Comparison of ENCODE assay signal across 8 mouse cellular contexts in the genomic region with DNA sequence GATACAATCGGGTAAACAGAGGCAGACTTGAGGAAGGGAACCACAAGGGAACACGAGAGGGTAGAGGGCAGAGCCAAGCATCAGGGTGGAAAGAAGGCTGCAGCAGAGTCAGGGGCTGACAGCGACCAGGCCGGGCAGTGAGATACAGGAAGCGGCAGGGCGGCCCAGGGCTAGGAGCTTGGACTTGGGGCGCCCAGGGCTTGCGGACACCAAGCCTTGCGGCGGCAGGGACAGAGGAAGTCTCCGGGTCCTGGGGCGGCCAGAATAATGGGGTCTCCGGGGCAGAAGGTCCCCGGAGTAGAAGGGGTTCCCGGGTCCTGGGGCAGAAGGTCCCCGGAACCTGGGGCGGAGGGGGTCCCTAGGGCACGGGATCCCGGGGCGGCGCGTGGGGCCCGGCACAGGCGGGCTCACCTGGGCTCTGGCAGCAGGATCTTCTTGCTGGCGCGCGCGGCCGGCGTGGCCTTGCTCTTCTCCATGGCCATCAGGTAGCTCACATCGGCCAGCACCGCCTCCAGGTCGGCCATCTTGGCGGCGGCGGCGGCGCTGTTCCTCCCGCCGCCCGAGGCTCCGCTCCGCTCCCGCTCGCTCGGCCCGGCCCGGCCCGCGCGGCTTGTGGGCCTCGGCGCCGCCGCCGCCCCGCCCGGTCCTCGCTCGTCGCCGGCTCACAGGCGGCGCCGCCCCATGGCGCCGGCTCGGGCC. TPM values are rescaled to one million over a fixed set of nuclear protein-coding genes. Genes with fewer than 3 reads are reported as not detected.
DNase-seq lines count a peak whose midpoint lies in the region; ATAC-seq and TF ChIP-seq lines count a peak whose summit lies in the region.

No protein-coding gene starts in this region.

- peak overlapping the region; percentile 37; the same call in 1 of the 2 replicates for H3K27ac ChIP-seq in ES-E14 (ENCODE audit: insufficient read depth, low read depth, low read length, poor library complexity, severe bottlenecking)
- H3K27ac ChIP-seq in forebrain, embryonic 16.5 days (ENCODE audit: low read length), result peak overlapping the region; percentile 60
- H3K27ac ChIP-seq in intestine, embryonic 14.5 days (ENCODE audit: low read depth), result peak overlapping the region; percentile 62

- peak; percentile 64 for ATAC-seq in forebrain, embryonic 16.5 days
- peak; percentile 48 for ATAC-seq in intestine, embryonic 14.5 days (replicated peaks; ENCODE audit: low FRiP score, low TSS enrichment, low read depth)
- ATAC-seq in inflammation-experienced regulatory T-cells, adult 6 months, result no peak

- TF ChIP-seq CTCF in lung, adult 2 months (IDR thresholded peaks at IDR 0.05; ENCODE audit: insufficient read depth, low read length), result no peak

- H3K27me3 ChIP-seq in forebrain, embryonic 16.5 days (replicated peaks; ENCODE audit: control insufficient read depth, insufficient read depth, low read length), result no peaks in the 10 kb centered on the region
- no peaks in the 10 kb centered on the region for H3K27me3 ChIP-seq in intestine, embryonic 14.5 days (replicated peaks; ENCODE audit: control insufficient read depth, insufficient read depth, low read length)

- 0% methylated on average over 50 of the region's 68 CpGs for WGBS in forebrain, embryonic 16.5 days
- under 1% methylated on average over 63 of the region's 68 CpGs for WGBS in intestine, embryonic 14.5 days
- WGBS in lung, adult 2 months, result 5% methylated on average over 68 of the region's 68 CpGs

- no peaks in the 10 kb centered on the region for H3K9me3 ChIP-seq in ES-E14 (ENCODE audit: control insufficient read depth, insufficient read depth, low read depth, low read length)
- H3K9me3 ChIP-seq in forebrain, embryonic 16.5 days (ENCODE audit: control insufficient read depth, low read length), result no peaks in the 10 kb centered on the region
- H3K9me3 ChIP-seq in intestine, embryonic 14.5 days (ENCODE audit: control insufficient read depth, low read length), result no peaks in the 10 kb centered on the region

- H3K4me1 ChIP-seq in ES-E14 (ENCODE audit: control insufficient read depth in 2 of 2, insufficient read depth in 2 of 2, low read length in 2 of 2, poor library complexity in 1 of 2), result peaks cover 2 to 23% of the 10 kb centered on the region in 2 experiments; a peak in 3 of 4 replicates
- peaks cover 56% of the 10 kb centered on the region for H3K4me1 ChIP-seq in forebrain, embryonic 16.5 days (replicated peaks; ENCODE audit: control insufficient read depth, insufficient read depth, low read length)
- peaks cover 52% of the 10 kb centered on the region for H3K4me1 ChIP-seq in intestine, embryonic 14.5 days (replicated peaks; ENCODE audit: control insufficient read depth, insufficient read depth, low read length)
- H3K4me1 ChIP-seq in lung, adult 2 months (ENCODE audit: control insufficient read depth, insufficient read depth, low read length), result peaks cover 28% of the 10 kb centered on the region

- in situ Hi-C loops in ES-E14 (cut with MboI; ENCODE audit: low sequenced_read_pairs in 2 of 2, unreplicated experiment in 2 of 2), result no loop called here

- peak overlapping the region; percentile 93 for H3K4me2 ChIP-seq in forebrain, embryonic 16.5 days (ENCODE audit: low read length)
- peak overlapping the region; percentile 76 for H3K4me2 ChIP-seq in intestine, embryonic 14.5 days (ENCODE audit: low read length)

- peak overlapping the region; percentile 93 for H3K9ac ChIP-seq in ES-E14 (ENCODE audit: insufficient read depth, low read depth, low read length, poor library complexity, severe bottlenecking)
- peak overlapping the region; percentile 98 for H3K9ac ChIP-seq in forebrain, embryonic 16.5 days (replicated peaks; ENCODE audit: low read depth, low read length)
- peak overlapping the region; percentile 91 for H3K9ac ChIP-seq in intestine, embryonic 14.5 days (ENCODE audit: low read length)

- TF ChIP-seq POLR2A in lung, adult 2 months (IDR thresholded peaks at IDR 0.05; ENCODE audit: borderline replicate concordance, extremely low read depth, low read depth, low read length), result no peak

- peak overlapping the region; percentile 93 to 97 for H3K4me3 ChIP-seq in ES-E14 (ENCODE audit: insufficient read depth in 1 of 2, low read depth in 1 of 2, low read length in 2 of 2, poor library complexity in 1 of 2, severe bottlenecking in 1 of 2)
- H3K4me3 ChIP-seq in forebrain, embryonic 16.5 days (replicated peaks; ENCODE audit: low read length), result peak overlapping the region; percentile 90
- peak overlapping the region; percentile 79 for H3K4me3 ChIP-seq in intestine, embryonic 14.5 days (ENCODE audit: low read depth, low read length)
- H3K4me3 ChIP-seq in lung, adult 2 months (replicated peaks; ENCODE audit: extremely low read depth, low read depth, low read length), result peak overlapping the region; percentile 94

- no peaks in the 10 kb centered on the region for H3K36me3 ChIP-seq in ES-E14 (ENCODE audit: control insufficient read depth, insufficient read depth, low read length, poor library complexity, severe bottlenecking)
- H3K36me3 ChIP-seq in forebrain, embryonic 16.5 days (ENCODE audit: control insufficient read depth, insufficient read depth), result no peaks in the 10 kb centered on the region
- H3K36me3 ChIP-seq in intestine, embryonic 14.5 days (ENCODE audit: control insufficient read depth, insufficient read depth, low read length), result no peaks in the 10 kb centered on the region

- DNase-seq in 3134 (ENCODE audit: extremely low read depth, insufficient read length, low spot score) (peak; percentile 70), ES-E14 (ENCODE audit: low read depth, low spot score) (no peak)
- DNase-seq in cerebellum, adult 18-20 months, result peak; percentile 54 to 75
- peak; percentile 83 for DNase-seq in intestine, embryonic 14.5 days (ENCODE audit: low spot score)
- peak; percentile 64 for DNase-seq in lung, adult 2 months
- DNase-seq in ovary, postnatal 36 days (ENCODE audit: low spot score), result peak; percentile 55

TF ChIP-seq in ES-E14, 5 proteins besides CTCF, POLR2A, EP300 and RAD21:
- TF ChIP-seq ZC3H11A (IDR thresholded peaks at IDR 0.05; ENCODE audit: borderline replicate concordance, low read depth, low read length) (no peak), HCFC1 (IDR thresholded peaks at IDR 0.05; ENCODE audit: borderline replicate concordance, insufficient read depth, low read length) (no peak), CHD2 (IDR thresholded peaks at IDR 0.05; ENCODE audit: low read depth, low read length) (no peak), MAFK (IDR thresholded peaks at IDR 0.05; ENCODE audit: insufficient read depth, low read depth, low read length) (no peak), ZNF384 (IDR thresholded peaks at IDR 0.05; ENCODE audit: low read depth, low read length) (no peak)

RNA-seq across cellular contexts. Expression of a gene that starts 0.4 kb away (rescaled TPM):
- total RNA-seq in ES-E14 (2012; rRNA removed), result 56.1 and 76.6 TPM in 2 replicates
- 20.6 and 28.1 TPM in 2 replicates for polyA plus RNA-seq in forebrain, embryonic 16.5 days (2015; fragmentation: Nextera tagmentation; extraction: Ambion mirVana)
- 19.2 and 21.9 TPM in 2 replicates for polyA plus RNA-seq in intestine, embryonic 14.5 days (2014; fragmentation: Nextera tagmentation; extraction: Ambion mirVana)
- polyA plus RNA-seq in lung, adult 2 months (2012; rRNA removed), result 110 and 120 TPM in 2 replicates
- 10 to 100 TPM; 81.3 to 90.8 (median 85.9) TPM for polyA plus RNA-seq in inflammation-experienced regulatory T-cells, adult 6 months (2017; shearing (Covaris generic))

RNA-seq across cellular contexts. Expression of a gene that starts 22.7 kb away (rescaled TPM):
- total RNA-seq in ES-E14 (2012; rRNA removed), result 5.5 and 8.8 TPM in 2 replicates
- polyA plus RNA-seq in forebrain, embryonic 16.5 days (2015; fragmentation: Nextera tagmentation; extraction: Ambion mirVana), result 24.0 and 38.6 TPM in 2 replicates
- 6.4 and 7.8 TPM in 2 replicates for polyA plus RNA-seq in intestine, embryonic 14.5 days (2014; fragmentation: Nextera tagmentation; extraction: Ambion mirVana)
- 7.3 and 8.4 TPM in 2 replicates for polyA plus RNA-seq in lung, adult 2 months (2012; rRNA removed)
- 1 to 10 TPM in 2 of 3 experiments, under 1 TPM in 1; 0.87 to 3.0 (median 2.3) TPM for polyA plus RNA-seq in inflammation-experienced regulatory T-cells, adult 6 months (2017; shearing (Covaris generic))

RNA-seq across cellular contexts. Expression of a gene that starts 36.7 kb away (rescaled TPM):
- total RNA-seq in ES-E14 (2012; rRNA removed), result 7.3 and 15.1 TPM in 2 replicates
- polyA plus RNA-seq in forebrain, embryonic 16.5 days (2015; fragmentation: Nextera tagmentation; extraction: Ambion mirVana), result 7.2 and 11.8 TPM in 2 replicates
- polyA plus RNA-seq in intestine, embryonic 14.5 days (2014; fragmentation: Nextera tagmentation; extraction: Ambion mirVana), result 21.7 and 25.4 TPM in 2 replicates
- polyA plus RNA-seq in lung, adult 2 months (2012; rRNA removed), result 82.3 and 98.0 TPM in 2 replicates
- 10 to 100 TPM in 2 of 3 experiments, 1 to 10 TPM in 1; 9.6 to 14.5 (median 13.6) TPM for polyA plus RNA-seq in inflammation-experienced regulatory T-cells, adult 6 months (2017; shearing (Covaris generic))
